Mouse (Mus musculus) embryonic fibroblast, embryonic 13.5 days (primary cell): ENCODE data around the gene Bcl7c.

Experiments used
- CTCF ChIP-seq: IDR thresholded peaks from 2 replicates; pipeline ENCODE4 v1.5.1; 2011; ENCODE audit warnings: mild to moderate bottlenecking, control low read depth, low read length, moderate library complexity, borderline replicate concordance; ENCODE audit not compliant: insufficient read depth
- POLR2A ChIP-seq: IDR thresholded peaks from 2 replicates; pipeline ENCODE4 v1.6.1; 2011; ENCODE audit warnings: low read depth, mild to moderate bottlenecking, control low read depth, low read length, moderate library complexity

DNA sequence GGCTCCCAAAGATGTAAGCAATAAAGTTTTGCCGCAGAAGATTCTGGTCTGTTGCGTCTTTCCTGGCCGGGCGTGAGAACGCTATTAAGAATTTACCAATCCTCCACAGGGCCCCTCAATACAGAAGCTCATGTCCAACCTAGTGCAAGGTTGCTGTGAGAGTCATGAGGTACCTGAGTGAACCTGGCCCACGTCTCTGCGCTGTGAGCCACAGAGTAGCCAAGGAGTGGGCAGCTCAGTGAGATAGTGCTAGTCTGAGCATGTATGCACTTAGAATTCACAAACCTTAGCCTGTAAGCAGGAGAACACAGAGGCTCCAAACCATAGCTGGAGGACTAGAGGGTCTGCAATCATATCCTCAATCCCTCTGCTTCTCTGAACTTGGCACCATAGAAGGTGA, 82.7 kb downstream of the Bcl7c start:
- TF ChIP-seq POLR2A (no peak), CTCF (no peak)
